Mouse (Mus musculus): ENCODE measurements around the gene Yipf1. TPM values are rescaled to one million over a fixed set of nuclear protein-coding genes. Genes with fewer than 3 reads are reported as not detected.

The Yipf1 gene
- polyA plus RNA-seq, 1 experiment from 2014 or later, result 53.2 TPM

GRCm38 (mm10) chr4:107299779-107300340, 14.3 kb upstream of the Yipf1 start:
- H3K36me3 ChIP-seq, result no peaks in the 10 kb centered on the region
- H3K4me2 ChIP-seq (replicated peaks), result no peak overlapping the region
- no peaks in the 10 kb centered on the region for H3K9me3 ChIP-seq
- H3K27me3 ChIP-seq, result no peaks in the 10 kb centered on the region
- no peaks in the 10 kb centered on the region for H3K4me1 ChIP-seq
- no peak overlapping the region for H3K9ac ChIP-seq (replicated peaks)
- ATAC-seq (replicated peaks), result no peak
- H3K4me3 ChIP-seq, result no peak overlapping the region
- H3K27ac ChIP-seq (replicated peaks), result no peak overlapping the region
- WGBS, result 89% methylated on average over 7 of the region's 7 CpGs

- H3K4me3 ChIP-seq, result no peak overlapping the region
- 83% methylated on average over 4 of the region's 4 CpGs for WGBS
- no peaks in the 10 kb centered on the region for H3K36me3 ChIP-seq
- H3K9me3 ChIP-seq, result no peaks in the 10 kb centered on the region
- no peaks in the 10 kb centered on the region for H3K27me3 ChIP-seq
- no peak overlapping the region for H3K27ac ChIP-seq (replicated peaks)
- no peak overlapping the region for H3K9ac ChIP-seq (replicated peaks)
- no peaks in the 10 kb centered on the region for H3K4me1 ChIP-seq
- H3K4me2 ChIP-seq (replicated peaks), result no peak overlapping the region
- no peak for ATAC-seq (replicated peaks)
These were observed 13.8 kb upstream of the Yipf1 start for GRCm38 (mm10) chr4:107300371-107300770.

GRCm38 (mm10) chr4:107300902-107301555, 13.1 kb upstream of the Yipf1 start:
- no peak for ATAC-seq (replicated peaks)
- Histone ChIP-seq H3K9me3 (no peaks in the 10 kb centered on the region), H3K27me3 (no peaks in the 10 kb centered on the region), H3K9ac (replicated peaks) (no peak overlapping the region), H3K4me1 (no peaks in the 10 kb centered on the region), H3K27ac (replicated peaks) (no peak overlapping the region), H3K36me3 (no peaks in the 10 kb centered on the region), H3K4me3 (no peak overlapping the region), H3K4me2 (replicated peaks) (no peak overlapping the region)
- WGBS, result 95% methylated on average over 1 of the region's 1 CpGs

- no peaks in the 10 kb centered on the region for H3K36me3 ChIP-seq
- H3K9ac ChIP-seq (replicated peaks), result no peak overlapping the region
- WGBS, result 87% methylated on average over 9 of the region's 9 CpGs
- H3K9me3 ChIP-seq, result no peaks in the 10 kb centered on the region
- no peak for ATAC-seq (replicated peaks)
- H3K4me1 ChIP-seq, result no peaks in the 10 kb centered on the region
- no peak overlapping the region for H3K27ac ChIP-seq (replicated peaks)
- H3K4me2 ChIP-seq (replicated peaks), result no peak overlapping the region
- no peaks in the 10 kb centered on the region for H3K27me3 ChIP-seq
- no peak overlapping the region for H3K4me3 ChIP-seq
These were observed 11.9 kb upstream of the Yipf1 start for GRCm38 (mm10) chr4:107302221-107302620.

GRCm38 (mm10) chr4:107302832-107303231, 11.3 kb upstream of the Yipf1 start:
- no peak for ATAC-seq (replicated peaks)
- Histone ChIP-seq H3K9me3 (no peaks in the 10 kb centered on the region), H3K27me3 (no peaks in the 10 kb centered on the region), H3K27ac (replicated peaks) (no peak overlapping the region), H3K36me3 (no peaks in the 10 kb centered on the region), H3K4me1 (no peaks in the 10 kb centered on the region), H3K4me3 (no peak overlapping the region), H3K9ac (replicated peaks) (no peak overlapping the region), H3K4me2 (replicated peaks) (no peak overlapping the region)
- WGBS, result 85% methylated on average over 4 of the region's 4 CpGs

- Histone ChIP-seq H3K9ac (replicated peaks) (no peak overlapping the region), H3K27ac (replicated peaks) (no peak overlapping the region), H3K4me2 (replicated peaks) (no peak overlapping the region), H3K4me3 (no peak overlapping the region), H3K4me1 (no peaks in the 10 kb centered on the region), H3K9me3 (no peaks in the 10 kb centered on the region), H3K36me3 (no peaks in the 10 kb centered on the region), H3K27me3 (no peaks in the 10 kb centered on the region)
- no peak for ATAC-seq (replicated peaks)
- WGBS, result 70% methylated on average over 3 of the region's 3 CpGs
These were observed 10.6 kb upstream of the Yipf1 start for GRCm38 (mm10) chr4:107303531-107303930.

- Histone ChIP-seq H3K4me1 (no peaks in the 10 kb centered on the region), H3K9ac (replicated peaks) (no peak within 1 kb of the TSS), H3K4me2 (replicated peaks) (no peak within 1 kb of the TSS), H3K27me3 (no peaks in the 10 kb centered on the region), H3K9me3 (no peaks in the 10 kb centered on the region), H3K27ac (replicated peaks) (no peak within 1 kb of the TSS), H3K36me3 (no peaks in the 10 kb centered on the region), H3K4me3 (no peak within 1 kb of the TSS)
- 48% methylated on average over 6 of the region's 6 CpGs for WGBS
- ATAC-seq (replicated peaks), result no peak
These were observed 7.2 kb upstream of the Yipf1 start, which contains the start of gene Dio1 for GRCm38 (mm10) chr4:107306966-107307365. TSS of gene Dio1 (minus strand) at chr4:107307169.

- H3K4me2 ChIP-seq (replicated peaks), result peak overlapping the region; percentile 58
- peaks cover 13% of the 10 kb centered on the region for H3K4me1 ChIP-seq
- H3K27me3 ChIP-seq, result no peaks in the 10 kb centered on the region
- peak overlapping the region; percentile 60 for H3K9ac ChIP-seq (replicated peaks)
- no peaks in the 10 kb centered on the region for H3K9me3 ChIP-seq
- H3K4me3 ChIP-seq, result peak overlapping the region; percentile 68
- H3K27ac ChIP-seq (replicated peaks), result peak overlapping the region; percentile 50; the same call in 1 of the 2 replicates
- H3K36me3 ChIP-seq, result no peaks in the 10 kb centered on the region; the same call in 1 of the 2 replicates
- peak; percentile 80 for ATAC-seq (replicated peaks)
- 9% methylated on average over 7 of the region's 7 CpGs for WGBS
These were observed 279 bp downstream of the Yipf1 start for GRCm38 (mm10) chr4:107314479-107314805.

GRCm38 (mm10) chr4:107318646-107319045, 4.5 kb downstream of the Yipf1 start:
- WGBS, result 84% methylated on average over 8 of the region's 8 CpGs
- no peak overlapping the region for H3K4me2 ChIP-seq (replicated peaks)
- no peak for ATAC-seq (replicated peaks)

GRCm38 (mm10) chr4:107321041-107321440, 6.9 kb downstream of the Yipf1 start:
- WGBS, result 89% methylated on average over 2 of the region's 2 CpGs
- H3K4me2 ChIP-seq (replicated peaks), result no peak overlapping the region
- no peaks in the 10 kb centered on the region for H3K27me3 ChIP-seq
- H3K36me3 ChIP-seq, result peaks cover 33% of the 10 kb centered on the region
- H3K27ac ChIP-seq (replicated peaks), result no peak overlapping the region
- no peaks in the 10 kb centered on the region for H3K9me3 ChIP-seq
- H3K9ac ChIP-seq (replicated peaks), result no peak overlapping the region
- H3K4me3 ChIP-seq, result no peak overlapping the region
- no peaks in the 10 kb centered on the region for H3K4me1 ChIP-seq
- ATAC-seq (replicated peaks), result no peak

More at GRCm38 (mm10) chr4:107318646-107319045, 4.5 kb downstream of the Yipf1 start:
- no peaks in the 10 kb centered on the region for H3K9me3 ChIP-seq
- no peak overlapping the region for H3K9ac ChIP-seq (replicated peaks)
- H3K4me1 ChIP-seq, result peaks cover 10% of the 10 kb centered on the region
- H3K4me3 ChIP-seq, result no peak overlapping the region
- H3K36me3 ChIP-seq, result peaks cover 28% of the 10 kb centered on the region
- no peaks in the 10 kb centered on the region for H3K27me3 ChIP-seq
- H3K27ac ChIP-seq (replicated peaks), result no peak overlapping the region

GRCm38 (mm10) chr4:107323113-107323512, 8.9 kb downstream of the Yipf1 start:
- Histone ChIP-seq H3K4me3 (no peak overlapping the region), H3K36me3 (peaks cover 33% of the 10 kb centered on the region), H3K9ac (replicated peaks) (no peak overlapping the region), H3K27ac (replicated peaks) (no peak overlapping the region), H3K27me3 (no peaks in the 10 kb centered on the region), H3K4me2 (replicated peaks) (no peak overlapping the region), H3K4me1 (no peaks in the 10 kb centered on the region), H3K9me3 (no peaks in the 10 kb centered on the region)
- no peak for ATAC-seq (replicated peaks)
- WGBS, result 92% methylated on average over 2 of the region's 2 CpGs

- Histone ChIP-seq H3K9me3 (no peaks in the 10 kb centered on the region), H3K27me3 (no peaks in the 10 kb centered on the region), H3K4me1 (no peaks in the 10 kb centered on the region), H3K4me2 (replicated peaks) (no peak overlapping the region), H3K27ac (replicated peaks) (no peak overlapping the region), H3K9ac (replicated peaks) (no peak overlapping the region), H3K4me3 (no peak overlapping the region), H3K36me3 (peaks cover 10% of the 10 kb centered on the region)
- ATAC-seq (replicated peaks), result no peak
- WGBS, result 98% methylated on average over 8 of the region's 8 CpGs
These were observed 14.4 kb downstream of the Yipf1 start for GRCm38 (mm10) chr4:107328530-107328929.

- Histone ChIP-seq H3K36me3 (peaks cover 4% of the 10 kb centered on the region; the same call in 1 of the 2 replicates), H3K4me1 (no peaks in the 10 kb centered on the region), H3K27me3 (no peaks in the 10 kb centered on the region), H3K4me2 (replicated peaks) (no peak overlapping the region), H3K9ac (replicated peaks) (no peak overlapping the region), H3K9me3 (no peaks in the 10 kb centered on the region), H3K27ac (replicated peaks) (no peak overlapping the region), H3K4me3 (no peak overlapping the region)
- 92% methylated on average over 4 of the region's 4 CpGs for WGBS
- ATAC-seq (replicated peaks), result no peak
These were observed 19.4 kb downstream of the Yipf1 start for GRCm38 (mm10) chr4:107333514-107333913.

Measured in forebrain, embryonic 15.5 days (tissue).